Mouse (Mus musculus) left cerebral cortex, adult 8-10 months (tissue): Measurements from ENCODE around the gene Etnppl. TPM values are rescaled to one million over a fixed set of nuclear protein-coding genes. Genes with fewer than 3 reads are reported as not detected.

ENCODE experiments used
- DNase-seq, 2 experiments: peaks; one replicate each; pipeline ENCODE4 v3.0.0; 2022; ENCODE audit warnings: low spot score in 2 of 2
- total RNA-seq, 4 experiments: library from RNA; stranded (reverse); gene quantifications; 2 replicates each; pipeline ENCODE4 v1.2.4; 2022

The Etnppl gene
- 10 to 100 TPM; 12.5 to 14.8 (median 12.9) TPM for total RNA-seq

DNA sequence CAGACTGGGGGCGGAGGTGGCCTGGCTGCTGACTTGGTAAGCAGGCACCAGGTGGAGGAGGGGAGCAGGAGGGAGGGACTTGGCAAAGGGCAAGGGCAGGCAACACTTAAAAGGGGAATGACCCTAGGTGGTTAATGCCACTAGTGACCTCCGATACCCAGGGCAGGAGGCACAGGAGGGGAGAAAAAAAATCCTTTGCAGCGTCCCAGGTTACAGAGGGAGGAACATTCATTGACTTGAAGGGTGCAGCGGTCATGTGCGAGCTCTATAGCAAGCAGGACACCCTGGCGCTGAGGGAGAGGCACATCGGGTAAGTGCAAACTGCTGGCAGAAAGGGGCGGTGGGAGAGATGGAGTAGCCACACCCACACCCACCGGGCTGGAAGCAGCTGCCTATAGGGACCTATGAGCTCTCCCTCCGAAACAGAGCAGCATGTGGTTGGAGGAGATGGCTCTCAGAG, at the start of gene Etnppl:
Etnppl (plus strand) TSS at position 10 of the 460 bp plus-strand sequence.
- no peak for DNase-seq

GRCm38 (mm10) chr3:130568331-130569095, 48.7 kb upstream of the Etnppl start:
- DNase-seq = no peak

DNA sequence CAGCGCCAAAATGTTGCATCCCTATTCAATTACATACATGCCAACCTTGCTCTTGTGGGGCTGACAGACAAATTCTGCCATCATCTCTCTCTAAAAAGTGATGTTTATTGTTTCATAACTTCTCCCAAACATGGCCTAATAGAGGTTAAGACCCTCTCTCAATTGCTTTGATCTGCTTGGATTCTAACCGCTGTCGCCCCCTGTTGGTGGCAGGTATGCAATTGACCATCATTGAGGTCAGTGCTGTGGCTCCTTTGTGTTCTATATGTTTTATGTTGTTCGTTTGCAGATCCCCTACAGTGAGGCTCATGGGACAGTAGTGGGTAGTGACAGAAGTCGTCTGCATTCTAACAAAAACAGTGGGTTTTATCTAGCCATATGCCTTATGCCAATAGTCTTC, 44.0 kb upstream of the Etnppl start:
- DNase-seq = no peak

- no peak for DNase-seq
These were observed 42.6 kb upstream of the Etnppl start for GRCm38 (mm10) chr3:130574652-130575051.

GRCm38 (mm10) chr3:130576683-130577082, 40.6 kb upstream of the Etnppl start:
- peak in 1 of 2 experiments; percentile 18 for DNase-seq

GRCm38 (mm10) chr3:130579501-130579900, 37.7 kb upstream of the Etnppl start:
- no peak for DNase-seq

GRCm38 (mm10) chr3:130581577-130581976, 35.7 kb upstream of the Etnppl start:
- no peak for DNase-seq

GRCm38 (mm10) chr3:130582903-130583664, 34.2 kb upstream of the Etnppl start:
- no peak for DNase-seq

DNA sequence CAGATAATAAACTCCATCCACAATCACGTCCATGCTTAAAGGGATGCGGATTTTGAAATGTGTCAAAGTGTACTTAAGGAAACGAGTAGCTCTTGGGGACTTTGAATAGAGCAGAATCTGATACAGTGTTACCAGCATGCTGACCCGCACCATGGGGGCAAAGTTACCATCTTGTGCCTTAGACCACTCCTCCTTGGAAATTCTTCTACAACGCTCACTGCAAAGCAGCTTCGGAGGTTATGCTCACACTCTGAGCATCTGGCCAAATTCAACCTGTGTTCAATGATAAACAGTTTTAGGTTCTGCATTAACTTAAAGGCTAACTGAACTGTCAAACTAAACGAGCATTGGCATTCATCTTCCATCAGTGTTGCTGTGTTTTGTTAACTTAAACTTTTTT, 33.2 kb upstream of the Etnppl start:
- no peak for DNase-seq

GRCm38 (mm10) chr3:130595050-130595449, 22.2 kb upstream of the Etnppl start:
- no peak for DNase-seq

DNA sequence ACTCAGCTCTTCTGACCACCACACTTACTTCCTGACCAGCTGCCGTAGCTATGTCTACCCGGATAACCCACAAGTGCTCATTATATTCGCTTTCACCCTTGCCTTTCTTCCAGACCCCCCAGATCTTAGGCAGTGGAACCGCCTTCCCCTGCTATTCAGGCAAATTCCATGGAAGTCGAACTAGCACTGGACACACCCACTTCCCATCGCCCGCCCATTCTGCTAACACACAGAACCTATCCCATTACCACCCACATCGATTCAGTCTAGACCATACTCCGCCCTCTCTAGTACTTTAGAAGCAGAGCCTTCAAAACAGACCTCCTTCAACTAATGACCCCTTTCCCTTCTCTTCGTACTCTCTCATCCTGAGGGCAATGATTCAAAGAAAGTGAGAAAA, 15.8 kb upstream of the Etnppl start:
- DNase-seq = no peak

- no peak for DNase-seq
These were observed 9.3 kb upstream of the Etnppl start for GRCm38 (mm10) chr3:130607924-130608323.

- DNase-seq = no peak
These were observed 2.8 kb upstream of the Etnppl start for GRCm38 (mm10) chr3:130614444-130614843.

- no peak for DNase-seq
These were observed 1.6 kb upstream of the Etnppl start for GRCm38 (mm10) chr3:130615625-130616024.

DNA sequence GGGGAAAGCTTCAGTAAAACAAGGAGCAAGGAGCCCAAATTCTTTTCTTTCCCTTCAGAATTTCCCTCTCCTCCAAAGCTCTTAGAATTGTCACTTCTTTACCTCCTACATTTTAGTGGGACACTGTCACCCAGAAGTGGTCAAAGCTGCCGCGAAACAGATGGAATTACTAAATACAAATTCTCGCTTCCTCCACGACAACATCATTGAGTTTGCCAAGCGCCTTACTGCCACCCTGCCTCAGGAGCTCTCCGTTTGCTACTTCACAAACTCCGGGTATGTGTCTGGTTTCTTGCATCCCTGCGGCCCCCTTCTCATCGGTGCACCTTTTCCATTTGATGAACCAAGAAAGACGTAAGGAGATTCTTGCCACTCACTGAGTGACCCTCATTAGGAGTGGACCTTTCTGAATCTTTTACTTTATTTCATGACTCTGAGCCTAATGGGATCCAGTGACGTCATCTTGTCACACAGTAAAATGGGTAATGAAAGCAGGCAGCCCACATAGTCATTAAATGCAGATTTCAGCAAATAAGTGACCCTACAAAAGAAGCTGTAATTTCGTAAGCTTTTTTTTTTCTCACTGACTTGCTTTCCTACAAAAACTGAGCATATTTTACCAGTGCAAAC, 3.4 kb downstream of the Etnppl start:
- DNase-seq = peak in 1 of 2 experiments; percentile 3

DNA sequence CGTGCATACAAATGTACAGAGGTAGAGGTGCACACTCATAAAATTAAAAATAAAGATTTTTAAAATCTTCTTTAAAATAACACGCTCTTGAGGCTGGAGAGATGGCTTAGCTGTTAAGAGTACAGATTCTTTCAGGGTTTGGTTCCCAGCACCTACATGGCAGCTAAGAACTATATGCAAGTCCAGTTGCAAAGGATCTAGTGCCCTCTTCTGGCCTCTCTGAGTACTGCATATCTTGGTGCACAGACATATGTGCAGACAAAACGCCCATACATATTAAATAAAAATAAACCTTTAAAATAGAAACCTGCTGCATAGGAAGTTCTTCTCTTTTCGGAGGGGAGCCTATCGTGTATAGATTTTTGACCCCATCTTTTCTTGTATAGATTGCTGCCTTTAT, 11.1 kb downstream of the Etnppl start:
- no peak for DNase-seq

DNA sequence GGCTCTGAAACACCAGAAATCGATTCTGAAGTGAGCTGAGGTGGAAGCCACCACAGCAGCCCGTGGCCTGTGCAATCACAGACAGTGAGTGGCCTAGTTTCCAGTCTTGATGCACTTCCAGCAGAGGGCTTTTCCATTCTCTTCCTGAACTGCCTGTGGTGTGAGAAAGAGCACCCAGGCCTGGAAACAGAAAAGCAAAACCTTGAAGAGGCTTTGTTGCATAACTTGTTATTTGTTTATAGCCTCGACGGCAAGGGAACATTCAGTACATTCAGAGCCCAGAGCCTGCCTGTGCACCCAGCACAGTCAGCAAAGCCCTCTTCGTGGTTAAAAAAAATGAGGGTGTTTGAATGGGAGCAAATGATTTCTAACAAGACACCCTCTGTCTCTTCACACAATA, 16.6 kb downstream of the Etnppl start:
- DNase-seq = no peak

GRCm38 (mm10) chr3:130646110-130646810, 29.0 kb downstream of the Etnppl start:
- no peak for DNase-seq

- DNase-seq = no peak
These were observed 32.3 kb downstream of the Etnppl start for GRCm38 (mm10) chr3:130649569-130649968.

DNA sequence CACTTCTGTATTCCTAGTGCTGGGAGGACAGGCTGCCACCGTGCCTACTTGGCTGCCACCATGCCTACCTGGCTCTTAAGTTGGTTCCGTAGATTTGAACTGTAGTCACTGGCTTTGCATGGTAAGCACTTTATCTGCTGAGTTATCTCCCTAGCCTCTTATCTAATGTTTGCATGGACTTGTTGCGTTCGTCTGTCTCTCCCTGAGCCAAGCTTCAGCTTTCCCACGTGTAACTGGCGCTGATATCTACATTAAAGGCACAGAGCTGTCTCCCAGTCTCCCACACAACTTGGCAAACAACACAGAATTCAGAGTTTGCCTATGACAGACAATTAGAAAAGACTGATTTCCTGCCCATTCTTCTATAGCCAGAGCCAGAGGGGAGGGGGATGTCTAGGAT, 43.4 kb downstream of the Etnppl start:
- no peak for DNase-seq

DNA sequence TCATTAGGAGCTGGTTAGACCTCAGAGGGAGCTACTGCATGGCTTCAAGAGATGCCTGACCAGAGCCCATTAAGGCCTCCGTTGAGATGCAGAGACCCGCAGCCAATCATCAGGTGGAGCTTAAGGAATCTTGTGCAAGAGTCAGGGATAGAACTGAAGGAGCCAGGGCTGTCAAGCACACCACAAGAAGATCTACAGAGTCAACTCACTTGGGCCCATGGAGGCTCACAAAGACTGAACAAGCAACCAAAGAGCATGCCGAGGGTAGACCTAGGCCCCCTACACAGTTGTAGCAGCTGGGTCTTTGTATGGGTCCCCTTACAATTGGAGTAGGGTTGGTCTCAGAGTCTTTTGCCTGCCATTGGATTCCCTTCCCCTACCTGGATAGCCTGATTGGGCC, 45.2 kb downstream of the Etnppl start:
- DNase-seq = no peak

DNA sequence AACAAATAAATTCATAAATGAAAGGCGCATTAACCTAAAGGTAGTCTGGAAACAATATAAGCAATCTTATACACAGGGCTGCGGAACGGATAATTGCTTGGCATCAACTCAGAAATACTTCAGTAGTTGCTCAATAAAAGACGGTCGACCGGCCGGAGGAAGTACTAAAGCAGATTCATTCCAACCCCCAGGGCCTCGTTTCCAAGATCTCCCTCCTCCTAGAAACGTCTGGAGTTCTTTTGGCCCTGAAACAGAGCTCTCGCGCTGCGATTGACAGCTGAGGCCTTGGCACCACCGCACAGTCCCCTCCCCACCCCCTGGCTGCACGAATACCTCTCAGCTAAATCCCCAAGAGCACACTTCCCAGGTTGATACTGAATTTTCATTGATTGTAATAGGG, 54.0 kb downstream of the Etnppl start:
- DNase-seq = no peak
